Mouse (Mus musculus) testis, postnatal 10 days (tissue): ENCODE data around the gene Dlgap4.

Source experiments
- DNase-seq: peaks from one replicate; pipeline ENCODE4 v3.0.0; 2021; ENCODE audit warnings: low spot score

Gene Dlgap4

GRCm38 (mm10) chr2:156658751-156659150 lies 45.2 kb downstream of the Dlgap4 start:
- peak; percentile 62 for DNase-seq

- no peak for DNase-seq
Observed at GRCm38 (mm10) chr2:156659981-156660380, 46.5 kb downstream of the Dlgap4 start.

- DNase-seq = no peak
Observed at GRCm38 (mm10) chr2:156663162-156663561, 49.7 kb downstream of the Dlgap4 start.

DNA sequence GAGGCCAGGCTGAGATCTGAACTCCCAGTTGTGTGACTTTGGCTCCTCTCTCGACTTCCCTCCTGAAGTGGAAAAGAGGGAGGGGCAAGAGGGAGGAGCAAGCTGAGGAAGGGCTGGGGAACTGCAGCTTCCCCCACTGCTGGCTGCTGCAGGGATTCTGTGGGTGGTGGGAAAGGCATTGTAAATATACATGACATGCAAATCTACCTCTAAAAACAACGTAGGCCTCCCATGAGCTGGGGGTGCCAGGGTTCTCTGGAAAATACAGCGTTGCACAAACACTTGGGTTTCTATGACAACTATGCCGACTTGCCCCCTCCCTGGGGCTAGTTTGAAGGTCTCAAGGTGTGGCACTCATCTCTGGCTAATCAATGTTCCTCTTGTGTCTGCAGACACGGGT lies 50.9 kb downstream of the Dlgap4 start:
- no peak for DNase-seq

- no peak for DNase-seq
Observed at GRCm38 (mm10) chr2:156664993-156665518, 51.6 kb downstream of the Dlgap4 start.

DNA sequence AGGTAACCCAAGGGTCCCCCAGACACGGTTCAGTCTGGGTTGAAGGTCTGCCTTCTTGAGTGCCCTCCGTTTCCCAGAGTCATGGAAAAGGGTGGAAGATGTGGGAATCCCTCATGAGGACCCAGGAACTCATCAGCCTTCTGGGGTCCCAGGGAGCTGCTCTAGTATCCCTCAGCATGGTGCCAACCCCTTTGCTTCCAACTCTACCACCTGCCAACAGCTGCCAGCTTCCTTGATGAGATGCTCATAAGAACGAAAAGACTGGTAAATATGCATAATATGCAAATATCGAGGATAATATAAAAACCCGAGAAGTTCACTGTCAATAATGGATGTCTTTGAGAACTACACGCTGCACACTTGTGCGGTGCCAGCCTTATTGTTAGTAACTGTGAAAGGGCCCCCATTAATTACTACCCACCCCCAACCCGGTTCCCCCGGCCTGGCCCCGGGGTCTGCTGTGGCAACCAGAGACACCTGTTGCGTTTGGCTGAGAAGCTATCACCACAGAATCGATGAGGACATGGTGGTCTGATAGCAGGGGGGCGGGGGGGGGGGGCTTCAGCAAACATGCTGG lies 52.2 kb downstream of the Dlgap4 start:
- no peak for DNase-seq

DNA sequence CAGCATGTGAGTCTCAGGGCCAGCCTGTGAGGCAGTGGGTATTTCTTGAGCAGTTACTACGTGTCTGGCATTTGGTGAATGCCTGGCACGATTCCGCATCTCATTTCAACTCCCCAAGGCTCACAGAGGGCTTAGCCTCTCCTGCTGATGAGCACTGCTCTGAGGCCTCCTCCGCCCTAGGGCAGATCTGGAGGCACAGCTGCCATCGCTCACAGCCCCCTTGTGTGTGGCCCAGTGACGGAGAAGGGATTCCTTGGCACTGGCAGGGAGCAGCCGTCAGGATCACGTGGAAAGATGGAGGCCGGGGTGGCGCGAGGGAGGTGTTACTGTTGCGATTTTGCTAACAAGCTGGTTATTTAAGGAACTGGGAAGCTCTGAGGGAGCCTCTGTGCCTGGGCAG lies 52.7 kb downstream of the Dlgap4 start:
- DNase-seq = no peak

GRCm38 (mm10) chr2:156667290-156667689 lies 53.8 kb downstream of the Dlgap4 start:
- no peak for DNase-seq

GRCm38 (mm10) chr2:156668625-156669024 lies 55.1 kb downstream of the Dlgap4 start:
- DNase-seq = no peak

- no peak for DNase-seq
Observed at GRCm38 (mm10) chr2:156673307-156673706, 59.8 kb downstream of the Dlgap4 start.

GRCm38 (mm10) chr2:156673881-156674669 lies 60.6 kb downstream of the Dlgap4 start:
- no peak for DNase-seq

- peak; percentile 76 for DNase-seq
Observed at GRCm38 (mm10) chr2:156676885-156677284, 63.4 kb downstream of the Dlgap4 start.

- no peak for DNase-seq
Observed at GRCm38 (mm10) chr2:156678112-156678511, 64.6 kb downstream of the Dlgap4 start.

DNA sequence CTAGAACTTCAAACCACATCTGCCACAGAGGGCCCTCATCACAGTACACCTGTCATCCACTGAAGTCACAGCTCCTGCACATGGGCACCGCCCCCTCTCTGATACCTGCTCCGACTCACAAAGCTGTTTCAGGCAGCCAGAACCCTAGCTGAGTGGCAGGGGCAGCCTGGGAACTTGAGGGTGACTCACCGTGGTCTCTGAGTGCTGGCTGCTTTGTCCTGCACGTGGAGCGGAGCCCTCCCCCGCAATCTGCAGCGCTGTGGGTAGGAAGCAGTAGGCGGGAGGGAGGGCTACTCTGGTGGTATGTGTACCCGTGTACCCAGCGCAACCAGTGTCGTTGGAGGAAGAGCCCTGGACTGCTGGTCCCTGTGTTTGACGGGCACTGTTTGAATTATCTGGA lies 69.5 kb downstream of the Dlgap4 start:
- no peak for DNase-seq

DNA sequence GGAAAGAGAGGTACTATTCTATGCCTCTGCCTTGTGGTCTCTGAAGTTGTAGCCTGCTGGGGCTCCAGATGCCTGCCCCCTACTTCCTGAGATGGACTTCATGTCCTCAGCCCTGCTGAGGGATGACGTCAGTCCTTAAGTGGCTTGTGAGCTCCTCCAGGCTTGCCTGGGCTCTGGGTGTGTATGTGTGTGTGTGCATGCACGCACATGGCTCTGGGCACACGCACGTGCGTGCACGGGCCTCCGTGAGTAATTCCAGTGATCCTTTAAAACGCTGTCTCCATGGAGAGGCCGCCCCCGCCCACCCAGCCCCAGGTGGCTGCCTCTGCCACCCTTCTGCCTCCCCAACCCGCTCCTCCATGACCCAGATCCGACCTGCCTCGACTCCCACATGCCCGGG lies 72.5 kb downstream of the Dlgap4 start:
- no peak for DNase-seq

DNA sequence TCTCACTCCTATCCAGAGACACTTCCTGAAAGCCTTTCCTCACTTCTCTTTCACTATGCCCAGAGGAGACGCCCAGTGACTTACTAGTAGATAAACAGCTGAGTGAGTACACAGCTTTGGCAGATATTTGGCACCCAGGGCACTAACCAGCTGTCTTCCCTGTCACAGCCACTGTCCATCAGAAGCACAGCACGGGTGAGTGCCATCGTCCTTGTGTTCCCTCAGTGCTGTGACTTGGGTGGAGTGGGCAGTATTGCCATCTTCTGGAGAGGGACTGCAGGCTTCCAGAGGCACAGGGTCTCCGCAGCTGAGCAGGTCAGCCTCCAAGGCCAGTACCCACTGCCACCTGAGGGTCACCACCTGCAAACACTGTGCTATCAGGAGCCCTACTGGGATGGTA lies 73.2 kb downstream of the Dlgap4 start:
- DNase-seq = no peak

DNA sequence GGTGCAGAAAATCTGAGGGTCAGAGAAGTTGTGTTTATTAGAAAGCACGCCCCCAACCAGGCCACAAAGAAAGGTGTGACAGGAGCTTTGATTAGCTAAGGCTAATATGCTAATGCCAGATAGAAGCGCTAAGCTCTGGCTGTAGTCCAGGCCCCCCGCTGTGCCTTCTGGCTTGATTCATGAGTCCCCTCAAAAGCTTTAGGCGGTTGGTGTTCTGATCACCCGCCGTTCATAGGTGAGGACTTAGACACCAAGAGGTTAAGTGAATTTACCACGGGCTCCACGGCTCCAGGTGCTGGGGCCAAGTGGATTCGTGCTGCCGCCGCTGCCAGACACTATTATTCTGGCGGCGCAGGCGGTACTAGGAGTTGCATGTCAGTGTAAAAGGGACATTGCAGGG lies 75.1 kb downstream of the Dlgap4 start:
- no peak for DNase-seq

GRCm38 (mm10) chr2:156690833-156691232 lies 77.3 kb downstream of the Dlgap4 start:
- no peak for DNase-seq

DNA sequence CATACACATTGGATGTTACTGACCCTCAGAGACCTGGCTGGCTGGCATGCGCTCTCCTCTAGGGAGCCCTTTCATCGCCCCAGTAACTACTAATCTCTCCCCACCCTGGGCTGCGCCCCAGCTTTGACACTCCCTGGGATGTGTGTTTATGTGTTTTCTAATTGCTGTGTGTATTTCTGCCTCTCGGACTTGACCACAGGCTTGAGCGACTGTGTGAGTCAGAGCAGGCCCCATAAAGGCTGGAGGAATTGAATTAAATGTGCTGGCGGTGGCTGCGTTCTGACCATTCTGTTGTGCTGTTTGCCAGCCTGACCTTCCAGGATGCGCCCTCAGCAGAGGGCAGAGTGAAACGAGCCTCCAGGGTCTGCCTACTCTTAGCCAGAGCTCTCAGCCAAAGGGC lies 78.2 kb downstream of the Dlgap4 start:
- DNase-seq = no peak

GRCm38 (mm10) chr2:156693241-156693807 lies 79.8 kb downstream of the Dlgap4 start:
- DNase-seq = no peak

DNA sequence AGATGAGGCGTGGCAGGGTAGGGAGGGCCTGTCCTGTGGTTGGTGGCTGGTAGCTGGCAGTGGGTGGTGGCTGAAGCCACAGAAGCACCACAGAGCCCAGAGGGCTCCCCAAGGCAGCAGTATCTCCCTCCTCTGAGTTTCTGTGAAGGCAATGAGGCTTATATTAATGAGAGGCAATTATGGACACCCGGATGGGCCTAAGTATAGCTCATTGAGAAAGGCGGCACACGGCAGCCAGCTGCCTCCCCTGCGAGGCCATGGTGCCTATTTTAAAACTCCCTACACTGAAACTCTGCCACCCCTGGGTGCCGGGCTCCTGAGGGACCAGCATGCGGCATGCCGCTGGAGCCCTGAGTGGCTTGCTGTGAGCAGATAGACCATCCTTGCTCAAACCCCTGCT lies 83.8 kb downstream of the Dlgap4 start:
- no peak for DNase-seq

- no peak for DNase-seq
Observed at GRCm38 (mm10) chr2:156698168-156698567, 84.7 kb downstream of the Dlgap4 start.

GRCm38 (mm10) chr2:156705473-156705872 lies 92.0 kb downstream of the Dlgap4 start:
- peak; percentile 91 for DNase-seq
